Mouse (Mus musculus): ENCODE measurements around the gene Slmap.

DNA sequence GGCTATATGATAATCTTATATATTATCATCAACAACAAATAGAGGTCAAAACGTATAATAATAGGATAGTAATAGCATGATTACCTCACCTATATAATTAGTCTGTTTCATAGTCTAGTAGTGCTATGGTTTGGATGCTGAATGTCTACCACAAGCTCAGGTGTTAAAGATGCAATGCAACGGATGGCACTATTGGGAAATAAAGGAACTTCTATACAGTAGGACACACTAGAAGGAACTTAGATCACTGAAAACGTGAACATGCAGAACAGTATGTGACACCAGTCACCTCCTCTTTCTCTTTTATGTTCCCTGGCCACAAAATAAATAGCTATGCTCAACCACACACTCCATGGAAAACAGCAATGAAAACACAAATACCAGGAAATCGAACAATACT lies 16.9 kb downstream of the Slmap start:
- TF ChIP-seq POLR2A (IDR thresholded peaks at IDR 0.05; ENCODE audit: low read depth, low read length) (no peak), CTCF (IDR thresholded peaks at IDR 0.05; ENCODE audit: borderline replicate concordance, insufficient read depth, low read length) (no peak)

Measured in embryonic fibroblast, embryonic 13.5 days (primary cell).